Mouse (Mus musculus): Measurements from ENCODE around the gene Pdzrn4. TPM values are rescaled to one million over a fixed set of nuclear protein-coding genes. Genes with fewer than 3 reads are reported as not detected.

Gene Pdzrn4
- total RNA-seq, 4 experiments from 2014 or later = 0.44 to 0.94 (median 0.49) TPM

GRCm38 (mm10) chr15:92495465-92496174 lies 98.9 kb downstream of the Pdzrn4 start:
- no peak for DNase-seq (ENCODE audit: low spot score in 2 of 2)

DNA sequence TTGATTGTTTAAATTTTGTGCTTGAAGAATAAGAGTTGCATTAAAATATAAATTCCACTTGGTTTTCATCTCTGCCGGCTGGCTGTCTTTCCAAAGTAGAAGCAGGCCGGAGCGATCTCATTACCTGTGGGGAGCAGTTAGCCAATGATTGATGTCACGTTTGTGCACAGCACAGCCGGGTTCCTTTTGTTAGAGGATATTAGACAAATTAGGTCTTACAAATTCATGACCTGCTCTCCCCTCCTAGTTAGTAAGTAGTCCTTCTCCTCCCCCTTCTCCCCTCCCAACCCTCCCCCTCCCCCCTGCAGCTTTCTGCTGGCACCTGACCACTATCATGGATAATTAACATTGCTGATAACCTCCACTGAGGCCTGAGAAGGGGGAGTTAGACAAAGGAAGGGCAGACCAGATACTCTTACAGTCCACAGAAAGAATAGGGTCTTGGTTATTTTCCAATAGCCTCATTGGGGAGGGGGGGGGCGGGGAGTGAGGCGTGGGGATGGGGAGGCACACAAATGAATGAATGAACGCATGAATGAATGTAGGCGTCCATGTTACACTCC lies 103.7 kb downstream of the Pdzrn4 start:
- no peak for DNase-seq (ENCODE audit: low spot score in 2 of 2)

DNA sequence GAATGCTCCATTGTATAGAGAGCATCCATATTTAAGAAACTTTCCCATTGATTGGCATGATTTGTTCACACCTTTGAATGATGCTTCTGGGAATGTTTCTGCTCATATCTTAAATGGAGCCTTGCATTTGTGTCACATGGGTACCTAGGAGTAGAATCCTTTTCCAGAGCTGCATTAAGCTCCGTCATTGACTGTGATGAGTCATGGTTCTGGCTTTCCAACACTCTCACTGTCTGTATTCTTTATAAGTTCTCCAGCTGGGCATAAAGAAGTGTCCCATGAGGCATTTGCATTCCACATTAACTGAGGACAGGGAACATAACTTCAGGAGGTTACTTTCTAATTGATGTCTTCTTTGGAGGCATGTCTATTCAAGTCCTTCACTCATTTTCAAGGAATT lies 106.1 kb downstream of the Pdzrn4 start:
- no peak for DNase-seq (ENCODE audit: low spot score in 2 of 2)

- no peak for DNase-seq (ENCODE audit: low spot score in 2 of 2)
Measured at GRCm38 (mm10) chr15:92509372-92509771, 112.7 kb downstream of the Pdzrn4 start.

- DNase-seq (ENCODE audit: low spot score in 2 of 2) = no peak
Measured at GRCm38 (mm10) chr15:92515651-92516050, 119.0 kb downstream of the Pdzrn4 start.

DNA sequence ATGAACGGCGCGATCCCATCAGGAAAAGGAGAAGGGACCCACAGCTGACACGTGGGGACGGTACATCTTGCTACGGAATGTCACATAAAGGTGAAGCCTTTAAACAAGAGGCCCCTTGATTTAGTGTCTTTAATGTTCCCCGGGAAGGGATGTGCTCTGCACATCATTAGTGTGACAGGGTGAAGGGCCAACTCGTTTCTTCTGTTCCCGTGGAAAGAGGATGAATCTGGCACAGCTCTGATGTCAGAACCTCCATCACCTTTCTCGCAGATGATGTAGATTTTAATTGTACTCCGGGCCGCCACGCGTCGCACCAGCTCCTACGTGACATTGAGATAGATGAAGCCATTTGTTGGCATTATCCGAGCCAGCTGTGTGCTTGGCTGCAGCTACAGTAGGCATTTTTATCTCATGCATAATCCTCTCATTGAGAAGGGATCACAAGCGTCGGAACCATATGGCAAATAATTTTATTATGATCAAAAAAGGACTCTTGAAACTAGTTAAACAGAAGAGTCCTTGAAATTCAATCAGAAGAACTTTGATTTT lies 124.1 kb downstream of the Pdzrn4 start:
- DNase-seq (ENCODE audit: low spot score in 2 of 2) = no peak

DNA sequence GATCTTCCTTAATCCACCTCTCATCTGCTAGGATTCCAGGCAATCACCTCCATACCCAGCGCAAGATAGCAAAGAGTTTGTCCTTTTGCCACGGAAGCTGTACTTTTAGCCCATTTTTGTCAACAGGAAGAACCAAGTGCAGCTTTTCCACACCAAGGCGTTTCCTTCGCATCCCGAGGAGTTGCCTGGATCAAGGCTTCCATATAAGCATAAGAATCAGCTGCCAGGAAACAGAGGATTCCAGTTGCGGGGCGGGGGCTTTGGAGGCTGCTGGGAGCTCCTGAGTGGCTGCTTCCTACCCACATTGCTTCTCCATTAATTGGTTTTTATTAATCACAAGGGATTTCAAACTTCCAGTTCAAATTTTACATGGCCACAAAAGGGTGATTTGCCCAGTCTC lies 125.0 kb downstream of the Pdzrn4 start:
- DNase-seq (ENCODE audit: low spot score in 2 of 2) = no peak

DNA sequence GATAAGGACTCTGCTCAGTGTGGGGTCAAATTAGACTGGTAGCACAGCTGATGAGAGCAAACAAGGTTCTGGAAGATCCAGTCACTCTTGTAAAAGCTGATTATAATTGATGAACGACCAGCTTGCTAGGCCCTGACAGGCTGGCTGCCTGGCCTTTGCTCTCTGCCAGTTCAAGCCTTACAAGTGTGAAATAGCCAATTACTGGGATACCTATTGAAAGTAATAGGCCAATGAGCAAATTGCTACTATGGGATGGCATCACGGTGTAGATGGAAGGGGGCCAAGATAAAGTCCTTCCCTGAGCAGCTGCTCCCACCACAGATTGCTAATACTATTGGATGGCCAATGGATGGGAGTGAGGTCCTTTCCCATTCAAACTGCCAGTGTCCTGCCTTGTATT lies 128.2 kb downstream of the Pdzrn4 start:
- DNase-seq (ENCODE audit: low spot score in 2 of 2) = no peak

GRCm38 (mm10) chr15:92525416-92525815 lies 128.7 kb downstream of the Pdzrn4 start:
- no peak for DNase-seq (ENCODE audit: low spot score in 2 of 2)

DNA sequence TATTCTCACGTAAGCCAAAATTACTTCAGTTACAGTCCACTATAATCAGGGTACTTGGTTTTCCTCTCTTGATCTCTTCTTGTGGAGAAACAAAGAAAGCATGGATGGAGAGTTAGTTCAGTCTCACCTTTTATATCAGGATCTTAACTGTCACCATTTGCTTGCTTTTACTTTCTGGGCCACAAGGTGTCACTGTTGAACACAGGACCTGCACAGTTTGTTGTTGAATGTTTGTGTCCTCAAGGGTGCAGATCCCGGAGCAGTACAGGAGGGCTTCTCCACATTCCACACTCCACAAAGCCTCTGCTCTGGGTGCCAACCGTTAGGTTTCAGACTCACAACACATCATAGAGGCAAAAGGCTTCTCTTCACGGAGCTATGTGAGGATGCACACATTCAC lies 130.1 kb downstream of the Pdzrn4 start:
- DNase-seq (ENCODE audit: low spot score in 2 of 2) = no peak

GRCm38 (mm10) chr15:92543252-92543651 lies 146.6 kb downstream of the Pdzrn4 start:
- no peak for DNase-seq (ENCODE audit: low spot score in 2 of 2)

DNA sequence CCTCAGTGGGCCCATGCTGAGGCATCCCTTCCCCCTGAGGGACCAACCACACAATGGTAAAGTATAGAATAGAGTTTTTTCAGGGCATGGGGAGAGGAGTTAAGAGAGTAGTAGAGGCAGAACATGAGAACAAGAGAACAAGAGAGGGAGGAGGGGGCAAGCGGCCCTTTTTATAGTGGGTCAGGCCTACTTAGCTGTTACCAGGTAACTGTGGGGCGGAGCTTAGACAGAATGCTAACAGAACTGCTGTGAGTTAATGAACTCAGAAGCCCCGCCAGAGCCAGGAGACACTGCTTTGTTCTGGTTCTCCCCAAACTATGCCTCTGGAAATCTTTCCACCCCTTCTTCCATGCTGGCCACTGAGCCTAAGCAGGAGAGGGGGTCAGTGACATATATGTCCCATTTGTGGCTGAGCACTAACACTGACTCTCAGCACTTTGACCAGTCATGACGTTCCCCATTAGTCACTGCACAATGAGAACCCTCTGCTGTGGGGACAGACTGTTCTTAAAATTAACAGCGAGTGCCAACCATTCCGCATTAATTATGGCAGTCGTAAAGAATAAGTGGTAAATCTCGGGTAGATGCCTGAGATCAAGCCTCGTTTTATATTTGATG lies 150.7 kb downstream of the Pdzrn4 start:
- DNase-seq (ENCODE audit: low spot score in 2 of 2) = no peak

DNA sequence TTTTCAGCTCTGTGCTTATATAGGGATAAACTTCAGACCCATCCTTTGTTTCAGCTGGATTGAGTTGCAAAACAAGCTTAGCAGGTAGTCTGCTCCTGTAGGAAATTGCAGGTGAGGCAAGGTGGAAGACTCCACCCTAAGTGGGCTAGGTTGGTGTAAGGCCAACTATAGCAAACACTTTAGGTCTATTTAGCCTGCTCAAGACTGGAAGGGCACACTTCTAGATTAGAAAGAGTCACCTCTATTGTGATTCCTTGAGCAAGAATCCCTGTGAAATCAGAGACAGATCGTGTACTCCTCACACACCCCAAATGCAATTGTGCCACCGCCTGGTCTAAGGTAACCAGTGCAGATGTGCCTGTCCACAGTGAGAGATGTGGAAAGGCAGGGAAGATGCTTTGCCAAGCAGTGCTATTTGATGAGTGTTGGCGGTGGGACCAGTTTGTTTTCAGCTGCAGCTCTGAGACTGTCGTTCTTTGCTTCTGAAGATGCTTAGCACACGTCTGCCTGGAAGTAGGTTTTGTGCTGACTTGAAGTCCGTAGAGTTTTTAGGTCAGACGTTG lies 158.4 kb downstream of the Pdzrn4 start:
- DNase-seq (ENCODE audit: low spot score in 2 of 2) = no peak

DNA sequence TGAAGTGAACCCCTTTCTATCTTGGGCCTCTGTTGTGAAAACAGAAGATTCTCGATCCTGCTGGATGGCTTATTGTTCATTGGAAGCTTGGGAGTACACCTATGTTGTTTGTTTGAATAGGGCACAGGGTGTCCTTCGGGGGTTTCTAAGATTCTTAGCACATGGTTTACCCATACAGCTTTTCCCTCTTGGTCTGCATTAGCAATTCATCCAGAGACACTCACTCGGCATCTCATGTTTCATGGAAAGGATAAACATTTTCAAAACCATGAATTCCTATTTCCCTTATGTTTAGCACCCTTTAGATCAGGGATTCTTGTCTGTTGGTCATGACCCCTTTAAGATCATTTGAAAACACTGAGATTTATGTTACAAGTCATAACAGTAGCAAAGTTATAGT lies 159.0 kb downstream of the Pdzrn4 start:
- DNase-seq (ENCODE audit: low spot score in 2 of 2) = no peak

DNA sequence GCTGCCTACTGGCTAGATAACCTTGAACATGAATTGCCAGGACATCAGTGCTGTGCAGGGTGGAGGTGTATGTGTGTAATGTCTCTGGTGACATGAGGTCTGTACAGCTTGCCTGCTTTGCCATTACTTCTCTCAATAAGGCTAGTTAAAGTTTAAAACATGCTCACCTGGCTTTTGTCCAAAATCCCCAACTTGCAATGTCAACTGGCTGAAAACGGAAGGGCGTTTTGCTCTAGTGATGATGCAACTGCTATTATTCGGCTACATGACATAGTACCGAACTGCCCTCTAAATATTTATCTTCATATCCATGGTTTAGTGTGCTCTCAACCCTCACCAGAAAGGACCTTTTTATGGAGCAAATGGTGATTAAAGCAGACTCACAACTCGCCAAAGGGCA lies 161.9 kb downstream of the Pdzrn4 start:
- no peak for DNase-seq (ENCODE audit: low spot score in 2 of 2)

- DNase-seq (ENCODE audit: low spot score in 2 of 2) = no peak
Measured at GRCm38 (mm10) chr15:92562149-92562548, 165.5 kb downstream of the Pdzrn4 start.

DNA sequence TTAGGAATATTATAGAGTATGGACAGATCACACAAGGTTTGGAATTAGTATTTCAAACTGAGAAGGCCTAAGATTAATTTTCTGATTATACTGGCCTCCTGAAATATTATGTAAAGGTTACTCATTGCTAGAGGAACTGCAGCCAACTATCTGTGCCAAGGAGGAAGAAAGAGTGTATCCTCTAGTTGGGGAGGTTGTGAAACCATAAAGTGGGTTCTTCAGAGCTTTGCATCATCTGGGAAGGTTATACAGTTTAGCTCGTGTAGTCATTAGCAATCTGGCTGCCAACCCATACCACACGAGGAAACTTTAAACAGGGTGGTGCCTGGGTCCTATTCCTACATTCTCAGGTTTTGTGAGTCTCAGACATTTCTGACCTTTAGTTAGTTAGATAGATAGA lies 166.9 kb downstream of the Pdzrn4 start:
- no peak for DNase-seq (ENCODE audit: low spot score in 2 of 2)

- DNase-seq (ENCODE audit: low spot score in 2 of 2) = no peak
Measured at GRCm38 (mm10) chr15:92570526-92571243, 174.0 kb downstream of the Pdzrn4 start.

GRCm38 (mm10) chr15:92571244-92571539 lies 174.5 kb downstream of the Pdzrn4 start:
- no peak for DNase-seq (ENCODE audit: low spot score in 2 of 2)

DNA sequence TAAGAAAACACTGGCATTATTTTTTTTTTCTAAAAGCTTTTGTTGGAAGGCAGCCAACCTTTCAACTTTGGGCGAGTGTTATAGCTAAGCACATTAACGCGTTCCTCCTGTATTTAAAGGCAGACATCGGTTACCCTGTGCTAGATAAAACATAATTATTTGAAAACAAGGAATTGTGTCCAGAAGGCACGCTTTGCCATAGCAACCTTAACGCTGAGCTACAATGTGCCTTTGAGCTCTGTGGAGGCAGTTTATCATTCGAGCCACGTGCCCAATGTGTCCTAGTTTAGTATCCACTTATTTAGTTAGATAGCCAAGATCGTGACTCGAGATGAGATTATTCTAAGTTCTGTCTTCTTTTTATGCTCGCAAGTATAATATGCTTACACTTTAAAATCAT lies 180.8 kb downstream of the Pdzrn4 start:
- DNase-seq (ENCODE audit: low spot score in 2 of 2) = no peak

GRCm38 (mm10) chr15:92580217-92580616 lies 183.5 kb downstream of the Pdzrn4 start:
- no peak for DNase-seq (ENCODE audit: low spot score in 2 of 2)

All from gastrocnemius, adult 8-10 months (tissue).